Mouse (Mus musculus) left cerebral cortex, adult 9 months (tissue): ENCODE measurements around the gene Ccdc88b.
"Not testable (repeated sequence)": the region's sequence is repeated elsewhere in the genome, so short reads cannot be mapped to it uniquely, and the experiment has no call there.

Source experiments
- DNase-seq, 2 experiments: peaks; one replicate each; pipeline ENCODE4 v3.0.0; 2022; ENCODE audit warnings: low spot score in 2 of 2

Gene Ccdc88b

GRCm38 (mm10) chr19:6858031-6858430, at the start of gene Ccdc88b:
Ccdc88b (minus strand) TSS chr19:6858211.
- DNase-seq, result no peak

- DNase-seq, result no peak
Observed at GRCm38 (mm10) chr19:6907094-6907493, 49.1 kb upstream of the Ccdc88b start.

- no peak for DNase-seq
Observed at GRCm38 (mm10) chr19:6906199-6906598, 48.2 kb upstream of the Ccdc88b start.

GRCm38 (mm10) chr19:6905498-6906159, 47.6 kb upstream of the Ccdc88b start:
- no peak for DNase-seq

- no peak for DNase-seq
Observed at GRCm38 (mm10) chr19:6904846-6905245, 46.8 kb upstream of the Ccdc88b start.

GRCm38 (mm10) chr19:6903031-6903430, 45.0 kb upstream of the Ccdc88b start:
- no peak for DNase-seq

GRCm38 (mm10) chr19:6899641-6900040, 41.6 kb upstream of the Ccdc88b start:
- DNase-seq, result no peak

- not testable (repeated sequence) for DNase-seq
Observed at GRCm38 (mm10) chr19:6895608-6896305, 37.7 kb upstream of the Ccdc88b start.

- no peak for DNase-seq
Observed at GRCm38 (mm10) chr19:6893731-6894451, 35.9 kb upstream of the Ccdc88b start.

GRCm38 (mm10) chr19:6892512-6892911, 34.5 kb upstream of the Ccdc88b start:
- DNase-seq, result no peak

GRCm38 (mm10) chr19:6877965-6878364, 20.0 kb upstream of the Ccdc88b start:
- DNase-seq, result no peak

GRCm38 (mm10) chr19:6876799-6877198, 18.8 kb upstream of the Ccdc88b start:
- DNase-seq, result no peak

GRCm38 (mm10) chr19:6875834-6876233, 17.8 kb upstream of the Ccdc88b start:
- DNase-seq, result no peak

- no peak for DNase-seq
Observed at GRCm38 (mm10) chr19:6874257-6874656, 16.2 kb upstream of the Ccdc88b start.

- DNase-seq, result no peak
Observed at GRCm38 (mm10) chr19:6872701-6873100, 14.7 kb upstream of the Ccdc88b start.

- no peak for DNase-seq
Observed at GRCm38 (mm10) chr19:6871574-6872271, 13.7 kb upstream of the Ccdc88b start.

GRCm38 (mm10) chr19:6869355-6869754, 11.3 kb upstream of the Ccdc88b start:
- no peak for DNase-seq

GRCm38 (mm10) chr19:6861451-6861850, 3.4 kb upstream of the Ccdc88b start:
- no peak for DNase-seq

GRCm38 (mm10) chr19:6860706-6861105, 2.7 kb upstream of the Ccdc88b start:
- no peak for DNase-seq

- no peak for DNase-seq
Observed at GRCm38 (mm10) chr19:6859971-6860370, 2.0 kb upstream of the Ccdc88b start.

GRCm38 (mm10) chr19:6859032-6859651, 1.1 kb upstream of the Ccdc88b start:
- no peak for DNase-seq
